Mouse (Mus musculus): ENCODE measurements around the gene Kars. TPM values are rescaled to one million over a fixed set of nuclear protein-coding genes. Genes with fewer than 3 reads are reported as not detected.

Gene Kars
- 288 TPM in 2 replicates for polyA plus RNA-seq (2014; fragmentation: Nextera tagmentation; extraction: Ambion mirVana)

DNA sequence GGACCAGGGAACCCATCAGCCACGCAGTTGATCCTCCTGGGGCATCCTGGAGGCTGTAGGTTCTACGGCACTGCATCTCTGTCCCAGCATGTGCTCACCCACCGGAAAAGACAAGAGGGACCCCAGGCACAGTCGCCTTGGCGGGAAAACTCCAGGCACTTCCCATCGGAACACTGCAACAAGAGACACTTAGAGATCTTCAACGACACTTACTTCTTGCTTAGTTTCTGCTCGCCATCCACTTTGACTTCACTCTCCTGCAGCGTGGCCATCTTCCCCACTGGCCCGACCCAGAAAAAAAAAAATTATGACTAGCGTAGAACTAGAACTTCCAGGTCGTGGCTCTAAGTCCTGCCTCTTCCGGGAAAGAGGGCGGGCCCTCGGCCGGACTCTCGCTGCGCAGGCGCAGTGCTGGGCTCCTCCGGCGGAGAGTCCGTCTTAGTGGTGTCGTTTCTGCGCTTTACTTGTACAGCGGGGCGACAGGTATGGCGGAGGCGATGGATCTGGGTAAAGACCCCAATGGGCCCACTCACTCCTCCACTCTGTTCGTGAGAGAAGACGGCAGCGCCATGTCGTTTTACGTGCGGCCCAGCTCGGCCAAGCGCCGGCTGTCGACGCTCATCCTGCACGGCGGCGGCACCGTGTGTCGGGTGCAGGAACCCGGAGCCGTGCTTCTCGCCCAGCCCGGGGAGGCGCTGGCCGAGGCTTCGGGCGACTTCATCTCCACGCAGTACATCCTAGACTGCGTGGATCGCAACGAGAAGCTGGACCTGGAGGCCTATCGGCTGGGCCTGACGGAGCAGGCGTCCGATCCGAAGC lies at the start of gene Kars, which contains the start of gene Terf2ip:
TSS of gene Kars (minus strand) at position 327 of the 819 bp plus-strand sequence.
TSS of gene Terf2ip (plus strand) at position 402 of the 819 bp plus-strand sequence.
- peak within 1 kb of the TSS; percentile 92 for H3K4me2 ChIP-seq (ENCODE audit: low read depth, severe bottlenecking)
- DNase-seq (ENCODE audit: low spot score) = peak; percentile 94

DNA sequence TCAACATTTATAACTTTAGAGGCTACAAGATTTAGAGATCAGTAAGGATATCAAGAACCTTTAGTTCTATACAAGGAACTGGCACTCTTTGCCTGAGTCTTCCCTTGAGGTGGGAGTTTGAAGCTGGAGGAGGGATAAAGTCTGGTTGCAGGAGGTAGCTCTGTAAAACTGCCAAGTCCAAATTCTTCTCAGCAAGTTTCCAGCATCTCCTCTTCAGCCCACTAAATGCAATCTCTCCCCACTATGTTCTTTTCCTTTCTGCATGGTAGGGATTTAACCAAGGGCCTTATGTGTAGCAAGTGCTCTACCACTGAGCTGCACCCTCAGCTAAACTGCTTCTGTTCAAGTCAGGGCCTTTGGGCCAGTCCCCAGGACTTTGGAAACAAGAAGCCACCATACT lies 43.3 kb upstream of the Kars start:
- no peaks in the 10 kb centered on the region for H3K27me3 ChIP-seq (ENCODE audit: control insufficient read depth, insufficient read depth, low read length)
- no peaks in the 10 kb centered on the region for H3K4me1 ChIP-seq (ENCODE audit: control insufficient read depth, insufficient read depth, low read length)
- no peaks in the 10 kb centered on the region for H3K9me3 ChIP-seq (ENCODE audit: control insufficient read depth, low read length)
- H3K36me3 ChIP-seq (ENCODE audit: control insufficient read depth, insufficient read depth, low read length) = no peaks in the 10 kb centered on the region
- DNase-seq (ENCODE audit: low spot score) (no peak), ATAC-seq (ENCODE audit: insufficient number of reproducible peaks, low FRiP score, low TSS enrichment, low read depth) (no peak)
- H3K27ac ChIP-seq (replicated peaks; ENCODE audit: low read depth, low read length) = no peak overlapping the region
- no peak overlapping the region for H3K4me3 ChIP-seq (ENCODE audit: low read depth, low read length)
- no peak overlapping the region for H3K9ac ChIP-seq (ENCODE audit: low read length)
- no peak overlapping the region for H3K4me2 ChIP-seq (ENCODE audit: low read depth, severe bottlenecking)

More for the DNA sequence above, at the start of gene Kars, which contains the start of gene Terf2ip:
- H3K9me3 ChIP-seq (ENCODE audit: control insufficient read depth, low read length) = no peaks in the 10 kb centered on the region
- H3K36me3 ChIP-seq (ENCODE audit: control insufficient read depth, insufficient read depth, low read length) = no peaks in the 10 kb centered on the region
- peak within 1 kb of the TSS; percentile 59 for H3K27ac ChIP-seq (replicated peaks; ENCODE audit: low read depth, low read length)
- under 1% methylated on average over 61 of the region's 61 CpGs for WGBS
- peak; percentile 90 for ATAC-seq (ENCODE audit: insufficient number of reproducible peaks, low FRiP score, low TSS enrichment, low read depth)
- peak within 1 kb of the TSS; percentile 86 for H3K9ac ChIP-seq (ENCODE audit: low read length)
- H3K4me3 ChIP-seq (ENCODE audit: low read depth, low read length) = peak within 1 kb of the TSS; percentile 75
- H3K27me3 ChIP-seq (ENCODE audit: control insufficient read depth, insufficient read depth, low read length) = no peaks in the 10 kb centered on the region
- peaks cover 12% of the 10 kb centered on the region for H3K4me1 ChIP-seq (ENCODE audit: control insufficient read depth, insufficient read depth, low read length)

DNA sequence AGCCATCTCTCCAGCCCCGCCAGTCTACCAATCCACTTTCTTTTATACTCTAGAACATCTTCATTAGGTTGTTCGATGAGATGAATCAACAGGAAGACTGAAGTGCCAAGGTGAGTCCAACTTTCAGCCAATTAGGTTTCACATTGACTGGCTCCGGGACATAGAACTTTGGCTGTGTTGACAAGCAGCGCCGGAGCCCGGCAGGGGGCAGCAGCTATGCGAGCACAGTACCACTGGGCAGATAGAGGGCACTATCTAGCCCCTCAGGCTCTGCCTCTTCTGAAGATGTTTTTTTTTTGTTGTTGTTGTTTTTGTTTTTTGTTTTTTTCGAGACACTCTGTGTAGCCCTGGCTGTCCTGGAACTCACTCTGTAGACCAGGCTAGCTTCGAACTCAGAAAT lies 40.4 kb upstream of the Kars start:
- Histone ChIP-seq H3K27ac (replicated peaks; ENCODE audit: low read depth, low read length) (no peak overlapping the region), H3K4me3 (ENCODE audit: low read depth, low read length) (no peak overlapping the region), H3K9me3 (ENCODE audit: control insufficient read depth, low read length) (no peaks in the 10 kb centered on the region), H3K4me1 (ENCODE audit: control insufficient read depth, insufficient read depth, low read length) (no peaks in the 10 kb centered on the region), H3K9ac (ENCODE audit: low read length) (no peak overlapping the region), H3K36me3 (ENCODE audit: control insufficient read depth, insufficient read depth, low read length) (no peaks in the 10 kb centered on the region), H3K27me3 (ENCODE audit: control insufficient read depth, insufficient read depth, low read length) (no peaks in the 10 kb centered on the region), H3K4me2 (ENCODE audit: low read depth, severe bottlenecking) (no peak overlapping the region)
- no peak for DNase-seq (ENCODE audit: low spot score)
- ATAC-seq (ENCODE audit: insufficient number of reproducible peaks, low FRiP score, low TSS enrichment, low read depth) = no peak
- WGBS = 74% methylated on average over 9 of the region's 9 CpGs

DNA sequence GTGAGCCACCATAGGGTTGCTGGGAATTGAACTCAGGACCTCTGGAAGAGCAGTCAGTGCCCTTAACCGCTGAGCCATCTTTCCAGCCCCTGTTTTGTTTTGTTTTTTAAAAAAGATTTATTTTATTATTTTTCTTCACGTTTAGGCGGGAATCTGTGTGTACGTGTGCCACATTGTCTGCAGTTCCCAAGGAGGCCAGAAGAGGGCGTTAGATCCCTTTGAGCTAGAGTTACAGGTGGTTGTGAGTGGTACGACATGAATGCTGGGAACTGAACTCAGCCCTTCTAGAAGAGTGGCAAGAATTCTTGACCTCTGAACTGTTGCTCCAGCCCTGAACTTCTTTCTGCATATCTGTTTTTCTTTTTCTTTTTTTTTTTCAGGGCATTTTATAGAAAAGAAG lies 38.9 kb upstream of the Kars start:
- Histone ChIP-seq H3K27ac (replicated peaks; ENCODE audit: low read depth, low read length) (no peak overlapping the region), H3K36me3 (ENCODE audit: control insufficient read depth, insufficient read depth, low read length) (no peaks in the 10 kb centered on the region), H3K9ac (ENCODE audit: low read length) (no peak overlapping the region), H3K4me2 (ENCODE audit: low read depth, severe bottlenecking) (no peak overlapping the region), H3K4me3 (ENCODE audit: low read depth, low read length) (no peak overlapping the region), H3K4me1 (ENCODE audit: control insufficient read depth, insufficient read depth, low read length) (no peaks in the 10 kb centered on the region), H3K27me3 (ENCODE audit: control insufficient read depth, insufficient read depth, low read length) (no peaks in the 10 kb centered on the region), H3K9me3 (ENCODE audit: control insufficient read depth, low read length) (no peaks in the 10 kb centered on the region)
- WGBS = 79% methylated on average over 6 of the region's 6 CpGs
- ATAC-seq (ENCODE audit: insufficient number of reproducible peaks, low FRiP score, low TSS enrichment, low read depth) = no peak
- DNase-seq (ENCODE audit: low spot score) = no peak

DNA sequence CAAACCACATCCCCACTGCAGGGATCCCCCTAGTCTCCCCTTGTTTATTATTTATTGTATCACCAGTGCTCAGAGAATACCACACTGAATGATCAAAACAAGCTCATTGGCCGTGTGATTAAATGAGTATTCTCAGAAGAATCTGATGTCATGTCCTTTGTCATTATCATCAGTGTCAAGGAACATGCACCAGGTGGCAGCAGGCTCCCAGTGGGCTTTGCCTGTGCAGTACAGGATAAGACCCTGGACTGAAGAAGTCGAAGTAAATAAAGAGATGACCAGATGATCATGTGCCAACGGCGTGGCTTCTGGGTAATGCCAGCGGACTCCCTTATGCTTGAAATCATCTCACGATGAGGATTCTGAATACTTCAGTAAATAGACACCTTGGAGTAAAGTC lies 37.2 kb upstream of the Kars start:
- no peaks in the 10 kb centered on the region for H3K9me3 ChIP-seq (ENCODE audit: control insufficient read depth, low read length)
- H3K27me3 ChIP-seq (ENCODE audit: control insufficient read depth, insufficient read depth, low read length) = no peaks in the 10 kb centered on the region
- ATAC-seq (ENCODE audit: insufficient number of reproducible peaks, low FRiP score, low TSS enrichment, low read depth) (no peak), DNase-seq (ENCODE audit: low spot score) (no peak)
- H3K4me2 ChIP-seq (ENCODE audit: low read depth, severe bottlenecking) = no peak overlapping the region
- WGBS = 86% methylated on average over 6 of the region's 6 CpGs
- H3K27ac ChIP-seq (replicated peaks; ENCODE audit: low read depth, low read length) = no peak overlapping the region
- H3K4me1 ChIP-seq (ENCODE audit: control insufficient read depth, insufficient read depth, low read length) = no peaks in the 10 kb centered on the region
- no peak overlapping the region for H3K4me3 ChIP-seq (ENCODE audit: low read depth, low read length)
- no peak overlapping the region for H3K9ac ChIP-seq (ENCODE audit: low read length)
- no peaks in the 10 kb centered on the region for H3K36me3 ChIP-seq (ENCODE audit: control insufficient read depth, insufficient read depth, low read length)

DNA sequence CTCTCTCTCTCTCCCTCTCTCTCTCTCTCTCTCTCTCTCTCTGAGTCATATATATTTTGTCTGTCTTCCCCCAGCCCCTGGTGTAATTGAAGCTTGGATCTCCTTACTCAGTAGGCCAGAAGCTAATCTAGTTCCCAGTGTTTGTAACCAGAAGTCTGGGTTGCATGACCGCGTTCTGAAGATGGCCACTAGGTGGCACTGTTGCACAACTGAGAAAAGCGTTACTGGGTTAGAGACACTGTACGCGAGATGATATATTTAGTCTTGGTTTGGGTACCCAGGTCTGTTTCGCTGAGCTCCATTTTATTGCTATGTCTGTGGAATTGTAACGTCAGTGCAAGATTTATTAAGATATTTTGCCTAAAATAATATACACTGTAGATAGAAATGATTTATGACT lies 34.8 kb upstream of the Kars start:
- WGBS = 4% methylated on average over 7 of the region's 7 CpGs
- no peaks in the 10 kb centered on the region for H3K9me3 ChIP-seq (ENCODE audit: control insufficient read depth, low read length)
- H3K27me3 ChIP-seq (ENCODE audit: control insufficient read depth, insufficient read depth, low read length) = no peaks in the 10 kb centered on the region
- H3K4me3 ChIP-seq (ENCODE audit: low read depth, low read length) = no peak overlapping the region
- no peaks in the 10 kb centered on the region for H3K36me3 ChIP-seq (ENCODE audit: control insufficient read depth, insufficient read depth, low read length)
- ATAC-seq (ENCODE audit: insufficient number of reproducible peaks, low FRiP score, low TSS enrichment, low read depth) (peak; percentile 84; the same call in 1 of the 2 replicates), DNase-seq (ENCODE audit: low spot score) (peak; percentile 91)
- H3K4me1 ChIP-seq (ENCODE audit: control insufficient read depth, insufficient read depth, low read length) = no peaks in the 10 kb centered on the region
- H3K4me2 ChIP-seq (ENCODE audit: low read depth, severe bottlenecking) = no peak overlapping the region
- no peak overlapping the region for H3K27ac ChIP-seq (replicated peaks; ENCODE audit: low read depth, low read length)
- H3K9ac ChIP-seq (ENCODE audit: low read length) = no peak overlapping the region

DNA sequence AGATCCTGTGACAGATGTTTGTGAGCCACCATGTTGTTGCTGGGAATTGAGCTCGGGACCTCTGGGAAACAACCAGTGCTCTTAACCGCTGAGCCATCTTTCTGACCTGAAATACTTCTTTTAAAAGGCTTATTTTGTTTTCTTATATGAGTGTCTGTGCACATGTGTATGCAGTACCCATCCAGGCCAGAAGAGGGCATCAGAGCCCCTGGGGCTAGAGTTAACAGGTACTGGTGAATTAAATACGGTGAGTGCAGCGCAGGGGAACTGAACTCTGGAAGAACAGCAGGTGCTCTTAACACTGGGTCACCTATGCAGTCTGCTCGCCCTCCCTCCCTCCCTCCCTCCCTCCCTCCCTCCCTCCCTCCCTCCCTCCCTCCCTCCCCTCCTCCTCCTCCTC lies 34.1 kb upstream of the Kars start:
- 86% methylated on average over 5 of the region's 5 CpGs for WGBS
- no peak overlapping the region for H3K4me3 ChIP-seq (ENCODE audit: low read depth, low read length)
- H3K4me2 ChIP-seq (ENCODE audit: low read depth, severe bottlenecking) = no peak overlapping the region
- H3K9me3 ChIP-seq (ENCODE audit: control insufficient read depth, low read length) = no peaks in the 10 kb centered on the region
- H3K27ac ChIP-seq (replicated peaks; ENCODE audit: low read depth, low read length) = no peak overlapping the region
- no peaks in the 10 kb centered on the region for H3K36me3 ChIP-seq (ENCODE audit: control insufficient read depth, insufficient read depth, low read length)
- ATAC-seq (ENCODE audit: insufficient number of reproducible peaks, low FRiP score, low TSS enrichment, low read depth) = no peak
- H3K9ac ChIP-seq (ENCODE audit: low read length) = no peak overlapping the region
- no peaks in the 10 kb centered on the region for H3K4me1 ChIP-seq (ENCODE audit: control insufficient read depth, insufficient read depth, low read length)
- DNase-seq (ENCODE audit: low spot score) = no peak
- no peaks in the 10 kb centered on the region for H3K27me3 ChIP-seq (ENCODE audit: control insufficient read depth, insufficient read depth, low read length)

DNA sequence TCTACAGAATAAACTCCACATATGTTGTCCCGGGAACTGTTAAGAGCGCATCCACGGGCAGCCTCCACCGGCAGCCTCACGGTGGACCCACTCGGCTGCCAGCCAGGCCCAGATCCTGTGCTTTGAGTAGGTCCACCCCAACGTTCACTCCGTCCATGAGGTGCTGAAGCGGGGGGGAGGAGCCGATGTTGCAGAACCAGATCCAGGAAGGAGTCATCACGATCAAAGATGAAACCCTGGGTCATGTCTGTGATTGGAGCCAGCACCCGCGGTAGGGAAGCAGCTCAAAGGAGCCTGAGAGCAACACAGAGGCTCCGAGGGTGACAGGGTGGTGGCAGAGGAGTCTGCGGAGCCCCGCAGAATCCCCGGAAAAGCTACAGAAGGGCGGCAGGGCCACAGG lies 26.4 kb upstream of the Kars start:
- Histone ChIP-seq H3K4me2 (ENCODE audit: low read depth, severe bottlenecking) (no peak overlapping the region), H3K9ac (ENCODE audit: low read length) (no peak overlapping the region), H3K9me3 (ENCODE audit: control insufficient read depth, low read length) (no peaks in the 10 kb centered on the region), H3K4me1 (ENCODE audit: control insufficient read depth, insufficient read depth, low read length) (no peaks in the 10 kb centered on the region), H3K27me3 (ENCODE audit: control insufficient read depth, insufficient read depth, low read length) (no peaks in the 10 kb centered on the region), H3K4me3 (ENCODE audit: low read depth, low read length) (no peak overlapping the region), H3K27ac (replicated peaks; ENCODE audit: low read depth, low read length) (no peak overlapping the region), H3K36me3 (ENCODE audit: control insufficient read depth, insufficient read depth, low read length) (no peaks in the 10 kb centered on the region)
- WGBS = 77% methylated on average over 18 of the region's 18 CpGs
- no peak for ATAC-seq (ENCODE audit: insufficient number of reproducible peaks, low FRiP score, low TSS enrichment, low read depth)
- no peak for DNase-seq (ENCODE audit: low spot score)

Measured in limb, embryonic 11.5 days (tissue).